Mouse (Mus musculus) heart, postnatal 14 days (tissue): Measurements from ENCODE around the gene Slc16a10. TPM values are rescaled to one million over a fixed set of nuclear protein-coding genes. Genes with fewer than 3 reads are reported as not detected.
"Not testable (repeated sequence)": the region's sequence is repeated elsewhere in the genome, so short reads cannot be mapped to it uniquely, and the experiment has no call there.

Experiments used
- DNase-seq, 2 experiments: peaks; one replicate each; pipeline ENCODE4 v3.0.0; 2021 to 2022
- intact Hi-C: fragments of 180-260 bp; cut with DNase I; formaldehyde crosslinking; loops from one replicate; pipeline ENCODE4 v1.15.1; 2025
- total RNA-seq, 2 experiments: library from RNA; stranded (reverse); gene quantifications; 2 replicates each; pipeline ENCODE4 v1.2.3; 2021

Slc16a10 gene
- total RNA-seq, 2 experiments from 2014 or later, result 22.4 to 24.9 TPM

DNA sequence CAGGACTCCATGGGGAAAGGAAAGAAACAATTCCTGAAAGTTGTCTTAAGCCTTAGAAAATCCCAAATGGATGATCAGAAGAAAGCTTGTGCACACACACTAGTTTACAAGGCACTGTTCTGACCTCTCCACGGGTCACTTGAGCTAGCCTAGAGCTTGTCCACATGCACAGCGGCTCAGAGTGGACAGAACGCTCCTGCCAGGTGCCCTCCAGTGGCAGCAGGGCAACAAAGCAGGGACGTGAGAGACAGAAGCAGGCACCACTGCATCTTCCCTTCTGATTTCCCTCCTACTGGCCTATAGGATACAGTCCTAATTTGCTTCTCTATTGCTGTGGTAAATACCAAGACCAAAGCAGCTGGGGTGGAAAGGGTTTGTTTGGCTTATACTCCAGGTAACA is 100.7 kb downstream of the Slc16a10 start:
- intact Hi-C loops, result no loop called here
- no peak for DNase-seq

- intact Hi-C loops, result no loop called here
- DNase-seq, result peak; percentile 17 to 46
These were observed 105.1 kb downstream of the Slc16a10 start for GRCm38 (mm10) chr10:40036686-40037560.

- intact Hi-C loops, result no loop called here
- DNase-seq, result no peak
These were observed 107.1 kb downstream of the Slc16a10 start for GRCm38 (mm10) chr10:40034956-40035355.

DNA sequence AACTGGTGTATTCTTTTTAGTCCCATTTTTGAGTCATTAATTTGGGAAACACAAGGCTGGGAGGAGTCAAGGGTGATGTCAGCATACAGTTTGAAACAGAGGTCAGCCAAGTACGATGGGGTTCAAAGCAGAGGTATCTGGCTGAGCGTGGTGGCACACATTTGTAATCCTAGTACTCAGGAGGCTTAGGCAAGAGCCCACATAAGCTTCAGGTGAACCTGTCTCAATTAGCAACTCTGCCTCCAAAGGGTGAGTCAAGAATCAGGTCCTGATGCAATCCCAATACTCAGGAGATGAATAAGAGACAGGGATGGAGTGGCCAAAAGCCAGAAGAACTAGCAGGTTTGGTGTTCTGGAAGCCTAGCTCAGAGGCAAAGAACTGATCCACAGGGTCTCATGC is 109.2 kb downstream of the Slc16a10 start:
- intact Hi-C loops, result no loop called here
- no peak for DNase-seq

DNA sequence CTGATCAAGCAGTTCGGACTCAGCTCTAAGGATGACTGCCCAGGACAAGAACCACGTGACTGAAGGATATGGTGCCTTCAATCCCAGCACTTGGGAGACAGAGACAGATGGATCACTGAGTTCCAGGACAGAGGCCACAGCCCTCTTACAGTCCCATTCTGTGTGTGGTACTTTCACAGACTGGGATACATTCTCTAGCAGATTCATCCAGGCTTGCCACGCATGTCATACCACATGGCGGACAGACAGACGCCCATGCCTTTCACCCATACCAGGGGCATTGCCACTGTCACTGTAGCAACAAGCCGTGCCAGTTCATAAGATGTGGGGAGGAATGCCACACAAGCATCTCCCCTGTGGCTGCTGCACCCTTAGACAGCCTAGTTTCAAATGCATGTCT is 111.3 kb downstream of the Slc16a10 start:
- DNase-seq, result no peak
- intact Hi-C loops, result no loop called here

- DNase-seq, result peak; percentile 13 to 40
- intact Hi-C loops, result no loop called here
These were observed 112.4 kb downstream of the Slc16a10 start for GRCm38 (mm10) chr10:40029610-40030009.

DNA sequence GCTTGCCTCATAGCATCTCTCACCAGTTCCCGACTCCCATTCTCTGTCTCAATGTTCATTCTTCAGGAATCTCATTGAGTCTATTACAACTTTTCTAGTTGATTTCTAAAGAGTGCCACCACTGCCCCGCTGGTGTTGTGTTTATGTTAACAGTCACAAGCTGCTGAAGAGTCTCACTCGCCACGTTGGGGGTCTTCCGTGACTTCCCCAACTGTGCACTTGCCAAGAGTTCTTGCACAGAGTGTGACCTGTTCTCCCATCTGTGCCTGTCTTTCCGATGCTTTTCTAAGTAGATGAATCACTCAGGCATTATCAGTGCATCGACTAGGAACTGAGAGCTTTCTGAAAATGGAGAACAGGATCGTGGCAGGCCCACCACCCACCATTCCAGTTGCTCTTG is 114.0 kb downstream of the Slc16a10 start:
- intact Hi-C loops, result no loop called here
- DNase-seq, result no peak

DNA sequence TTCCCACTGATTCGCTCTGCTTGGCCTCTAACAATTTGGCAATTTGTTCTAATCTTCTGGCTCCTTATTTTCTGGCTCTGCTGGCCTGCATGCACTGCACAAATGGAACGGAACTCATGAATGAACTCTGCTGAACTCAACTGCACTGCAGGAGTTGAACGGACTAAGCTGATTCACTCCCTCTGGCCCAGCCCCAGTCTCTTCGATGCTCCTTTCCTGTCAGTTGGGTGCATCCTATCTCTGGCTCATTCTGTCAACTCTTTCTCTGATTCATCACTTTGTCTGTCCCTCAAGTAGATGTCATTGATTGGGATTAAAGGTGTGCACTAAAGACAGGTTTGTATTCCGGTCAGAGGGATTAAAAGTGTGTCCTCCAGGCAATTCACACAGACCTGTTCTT is 115.5 kb downstream of the Slc16a10 start:
- intact Hi-C loops, result no loop called here
- DNase-seq, result no peak

GRCm38 (mm10) chr10:40025560-40025959 is 116.5 kb downstream of the Slc16a10 start:
- intact Hi-C loops, result no loop called here

DNA sequence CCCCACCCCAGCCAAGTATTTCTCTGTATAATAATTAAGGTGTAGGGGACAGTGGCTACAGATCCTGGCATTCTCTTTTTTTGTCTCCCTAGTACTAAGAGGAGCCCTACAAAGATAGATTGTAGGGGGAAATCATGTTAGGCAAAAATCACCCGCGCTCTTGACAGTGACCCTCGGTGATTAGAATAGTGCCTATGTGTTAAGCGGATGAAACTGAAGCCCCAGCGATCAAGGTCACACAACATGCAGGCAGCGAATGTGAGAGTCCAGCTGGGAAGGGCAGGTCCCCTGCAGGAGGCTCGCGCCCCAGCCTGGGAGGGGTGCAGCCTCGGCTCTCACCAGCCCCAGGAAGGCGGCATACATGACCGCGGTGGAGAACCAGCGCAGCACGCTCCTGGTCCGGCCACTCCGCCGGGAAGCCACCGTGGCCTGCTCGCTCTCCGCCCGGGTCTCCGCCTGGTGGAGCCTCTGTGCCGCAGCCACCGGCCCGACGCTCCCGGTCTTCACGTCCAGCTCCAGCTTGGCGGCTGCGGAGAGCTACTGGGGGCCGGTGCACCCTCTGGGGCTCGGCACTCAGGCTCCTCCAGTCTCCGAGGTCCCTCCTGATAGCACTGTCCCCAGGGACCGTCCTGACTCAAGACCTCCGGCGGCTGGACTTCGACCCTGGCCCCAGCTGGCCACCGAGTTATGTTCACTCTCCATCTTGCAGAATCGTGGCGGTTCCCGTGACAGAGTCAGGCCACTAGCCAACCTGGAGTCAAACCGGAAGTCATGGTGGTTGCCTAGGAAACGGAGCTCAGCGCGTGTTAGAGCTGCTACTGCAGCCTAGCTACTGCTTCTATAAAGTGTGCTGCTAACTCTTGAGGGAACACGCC is 117.3 kb downstream of the Slc16a10 start, which contains the start of gene Mfsd4b1:
Mfsd4b1 (minus strand) TSS at position 715 of the 875 bp plus-strand sequence.
- intact Hi-C loops, result no loop called here
- peak; percentile 75 to 88 for DNase-seq

More at GRCm38 (mm10) chr10:40025560-40025959, 116.5 kb downstream of the Slc16a10 start:
- DNase-seq, result no peak

GRCm38 (mm10) chr10:40020401-40020800 is 121.7 kb downstream of the Slc16a10 start:
- DNase-seq, result no peak
- intact Hi-C loops, result no loop called here

GRCm38 (mm10) chr10:40019492-40019891 is 122.6 kb downstream of the Slc16a10 start:
- intact Hi-C loops, result no loop called here
- no peak for DNase-seq

GRCm38 (mm10) chr10:40018261-40018860 is 123.7 kb downstream of the Slc16a10 start:
- intact Hi-C loops, result no loop called here
- peak; percentile 32 to 33 for DNase-seq

DNA sequence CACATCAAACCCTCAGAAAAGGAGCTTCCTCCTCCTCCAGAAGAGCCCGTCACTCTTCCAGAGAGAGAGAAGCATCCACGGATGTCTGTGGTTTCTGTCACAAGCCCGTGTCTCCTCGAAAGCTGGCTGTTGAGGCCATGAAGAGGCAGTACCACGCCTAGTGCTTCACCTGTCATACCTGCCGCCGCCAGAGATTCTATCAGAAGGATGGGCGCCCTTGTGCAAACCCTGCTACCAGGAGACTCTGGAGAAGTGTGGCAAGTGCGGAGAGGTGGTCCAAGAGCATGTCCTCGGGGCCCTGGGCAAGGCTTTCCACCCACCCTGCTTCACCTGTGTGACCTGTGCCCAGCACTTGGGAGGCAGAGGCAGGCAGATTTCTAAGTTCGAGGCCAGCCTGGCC is 132.5 kb downstream of the Slc16a10 start:
- DNase-seq, result no peak
- intact Hi-C loops, result no loop called here

GRCm38 (mm10) chr10:40008847-40009246 is 133.2 kb downstream of the Slc16a10 start:
- DNase-seq, intact Hi-C loops: not testable (repeated sequence)

- intact Hi-C loops, result no loop called here
These were observed 134.1 kb downstream of the Slc16a10 start for GRCm38 (mm10) chr10:40007953-40008352.

DNA sequence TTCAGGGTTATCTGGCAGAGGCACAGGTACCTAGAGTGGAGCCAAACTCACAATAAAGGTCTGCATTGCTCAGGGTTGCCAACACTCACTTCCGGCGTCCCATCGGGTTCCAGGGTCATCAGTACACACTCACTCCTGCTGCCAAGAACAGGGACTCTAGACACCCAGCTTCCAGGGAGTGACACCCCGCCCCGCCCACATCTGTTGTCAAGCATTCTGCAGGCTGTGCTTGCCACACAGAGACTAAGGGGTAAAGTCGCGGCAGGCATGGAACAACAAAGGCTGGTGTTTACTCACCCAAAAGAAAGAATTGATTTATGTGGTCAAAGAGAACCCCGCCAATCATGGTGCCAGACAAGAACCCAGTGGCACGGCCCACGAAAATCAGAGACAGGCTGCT is 135.1 kb downstream of the Slc16a10 start:
- peak in 1 of 2 experiments; percentile 15 for DNase-seq
- intact Hi-C loops, result no loop called here

More at GRCm38 (mm10) chr10:40007953-40008352, 134.1 kb downstream of the Slc16a10 start:
- no peak for DNase-seq

GRCm38 (mm10) chr10:40000746-40001145 is 141.3 kb downstream of the Slc16a10 start:
- DNase-seq, result no peak
- intact Hi-C loops, result no loop called here

GRCm38 (mm10) chr10:39991155-39991554 is 150.9 kb downstream of the Slc16a10 start:
- intact Hi-C loops, result no loop called here
- no peak for DNase-seq

DNA sequence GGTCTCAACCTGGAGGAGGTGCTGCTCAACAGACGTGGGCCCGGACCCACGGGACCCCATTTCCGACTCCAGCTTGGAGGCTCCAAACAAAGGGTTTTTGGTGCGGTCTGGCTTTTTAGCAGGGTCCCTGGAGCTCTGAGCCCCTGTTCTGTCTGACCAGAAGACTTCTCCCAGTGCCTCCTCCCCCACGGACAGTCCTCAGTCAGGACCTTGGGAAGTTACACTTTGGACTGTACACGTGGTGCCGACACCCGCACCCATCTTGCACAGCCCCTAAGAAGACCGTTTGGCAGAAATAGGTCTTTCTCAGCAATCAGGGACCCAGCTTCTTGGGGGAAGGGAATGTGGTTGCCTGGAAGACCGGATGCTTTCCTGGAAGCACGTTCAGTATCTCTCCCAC is 155.6 kb downstream of the Slc16a10 start, which contains the start of gene Mfsd4b5:
Mfsd4b5 (minus strand) TSS at position 181 of the 400 bp plus-strand sequence.
- no peak for DNase-seq
- intact Hi-C loops, result no loop called here
